Mouse (Mus musculus) MEL (cell line): ENCODE data around the gene Lrrc71. TPM values are rescaled to one million over a fixed set of nuclear protein-coding genes. Genes with fewer than 3 reads are reported as not detected.

Experiments
- DNase-seq: peaks from one replicate; pipeline ENCODE4 v3.0.0; 2011; ENCODE audit warnings: low read depth, low spot score
- H3K27ac ChIP-seq: 2 replicates; pipeline ENCODE4 v1.5.1; 2012; ENCODE audit warnings: low read depth, mild to moderate bottlenecking, control low read depth, low read length, moderate library complexity; ENCODE audit not compliant: control insufficient read depth
- H3K27me3 ChIP-seq, 2 experiments: fragments of 150-350 bp in 1 of 2; sonication (generic) in 1 of 2; 2 replicates each; pipeline ENCODE4 v1.6.1; 2012; ENCODE audit warnings: low read length in 2 of 2, mild to moderate bottlenecking in 2 of 2, improper control_type of control experiment in 1 of 2, moderate library complexity in 1 of 2; ENCODE audit not compliant: insufficient read depth in 2 of 2, control insufficient read depth in 1 of 2
- H3K36me3 ChIP-seq, 2 experiments: 2 replicates each; pipeline ENCODE4 v1.6.1; 2012 to 2014; ENCODE audit warnings: low read length in 2 of 2, improper control_type of control experiment in 1 of 2, inconsistent platforms in 1 of 2, mild to moderate bottlenecking in 1 of 2; ENCODE audit not compliant: insufficient read depth in 2 of 2, control insufficient read depth in 1 of 2
- H3K4me1 ChIP-seq, 2 experiments: fragments of 150-350 bp in 1 of 2; sonication (generic) in 1 of 2; 2 replicates each; pipeline ENCODE4 v1.6.1; 2012; ENCODE audit warnings: low read length in 2 of 2, improper control_type of control experiment in 1 of 2, mild to moderate bottlenecking in 1 of 2; ENCODE audit not compliant: insufficient read depth in 2 of 2, control insufficient read depth in 1 of 2
- H3K4me3 ChIP-seq, 2 experiments: fragments of 150-350 bp in 1 of 2; sonication (generic) in 1 of 2; 2 replicates each; pipeline ENCODE4 v1.5.1; 2012; ENCODE audit warnings: low read depth in 2 of 2, low read length in 2 of 2, mild to moderate bottlenecking in 2 of 2, moderate library complexity in 2 of 2, control low read depth in 1 of 2, improper control_type of control experiment in 1 of 2; ENCODE audit not compliant: control insufficient read depth in 1 of 2, insufficient read depth in 1 of 2
- H3K79me2 ChIP-seq: 2 replicates; pipeline ENCODE4 v1.6.1; 2012; ENCODE audit warnings: mild to moderate bottlenecking, low read length, moderate library complexity; ENCODE audit not compliant: control insufficient read depth, poor library complexity, insufficient read depth
- H3K9ac ChIP-seq: 2 replicates; pipeline ENCODE4 v1.6.1; 2012; ENCODE audit warnings: low read depth, mild to moderate bottlenecking, control low read depth, low read length, moderate library complexity; ENCODE audit not compliant: control insufficient read depth, poor library complexity, severe bottlenecking
- H3K9me3 ChIP-seq: fragments of 150-350 bp; sonication (generic); replicated peaks from 2 replicates; pipeline ENCODE4 v1.6.1; 2012; ENCODE audit warnings: mild to moderate bottlenecking, low read length, improper control_type of control experiment, moderate library complexity; ENCODE audit not compliant: insufficient read depth
- CTCF ChIP-seq, 3 experiments: IDR thresholded peaks in 2 of 3; conservative IDR thresholded peaks in 1 of 3; 2 replicates each; pipeline ENCODE4 v1.5.1; 2011 to 2012; ENCODE audit warnings: low read length in 3 of 3, low read depth in 2 of 3, mild to moderate bottlenecking in 2 of 3, improper control_type of control experiment in 1 of 3, inconsistent platforms in 1 of 3, mixed read lengths in 1 of 3, moderate library complexity in 1 of 3; ENCODE audit not compliant: control insufficient read depth in 1 of 3, insufficient read depth in 1 of 3, poor library complexity in 1 of 3, severe bottlenecking in 1 of 3
- E2F4 ChIP-seq: IDR thresholded peaks from 2 replicates; pipeline ENCODE4 v1.6.1; 2011; ENCODE audit warnings: low read depth, low read length, improper control_type of control experiment, borderline replicate concordance
- ETS1 ChIP-seq: IDR thresholded peaks from 2 replicates; pipeline ENCODE4 v1.6.1; 2012; ENCODE audit warnings: low read depth, mild to moderate bottlenecking, inconsistent platforms, low read length, improper control_type of control experiment, moderate library complexity
- GABPA ChIP-seq: IDR thresholded peaks from 2 replicates; pipeline ENCODE4 v1.6.1; 2012; ENCODE audit warnings: low read depth, mild to moderate bottlenecking, inconsistent platforms, low read length, improper control_type of control experiment, moderate library complexity
- GATA1 ChIP-seq: IDR thresholded peaks from 2 replicates; pipeline ENCODE4 v1.6.1; 2011; ENCODE audit warnings: low read depth, low read length, improper control_type of control experiment
- MAFK ChIP-seq: IDR thresholded peaks from 2 replicates; pipeline ENCODE4 v1.6.1; 2011; ENCODE audit warnings: low read depth, mild to moderate bottlenecking, low read length, improper control_type of control experiment, borderline replicate concordance
- MAX ChIP-seq: IDR thresholded peaks from 2 replicates; pipeline ENCODE4 v1.6.1; 2011; ENCODE audit warnings: low read length, improper control_type of control experiment
- MAZ ChIP-seq: IDR thresholded peaks from 2 replicates; pipeline ENCODE4 v1.6.1; 2012; ENCODE audit warnings: low read depth, mild to moderate bottlenecking, inconsistent platforms, low read length, improper control_type of control experiment
- MXI1 ChIP-seq: IDR thresholded peaks from 2 replicates; pipeline ENCODE4 v1.6.1; 2011; ENCODE audit warnings: mild to moderate bottlenecking, low read depth, low read length, improper control_type of control experiment
- NELFE ChIP-seq: IDR thresholded peaks from 2 replicates; pipeline ENCODE4 v1.6.1; 2011; ENCODE audit warnings: low read depth, low read length, improper control_type of control experiment
- NRF1 ChIP-seq: IDR thresholded peaks from 2 replicates; pipeline ENCODE4 v1.6.1; 2014; ENCODE audit warnings: low read depth, mild to moderate bottlenecking, inconsistent platforms, low read length, improper control_type of control experiment, moderate library complexity; ENCODE audit not compliant: poor library complexity, insufficient read depth, severe bottlenecking
- POLR2AphosphoS2 ChIP-seq: IDR thresholded peaks from 2 replicates; pipeline ENCODE4 v1.6.1; 2011; ENCODE audit warnings: low read length, improper control_type of control experiment
- POLR2AphosphoS5 ChIP-seq: IDR thresholded peaks from 2 replicates; pipeline ENCODE4 v1.6.1; 2012; ENCODE audit warnings: low read depth, borderline replicate concordance, mild to moderate bottlenecking, inconsistent platforms, low read length, moderate library complexity, mixed read lengths
- RAD21 ChIP-seq: IDR thresholded peaks from 2 replicates; pipeline ENCODE4 v1.6.1; 2011; ENCODE audit warnings: mild to moderate bottlenecking, low read depth, low read length, improper control_type of control experiment
- SMC3 ChIP-seq: IDR thresholded peaks from 2 replicates; pipeline ENCODE4 v1.6.1; 2011; ENCODE audit warnings: low read depth, low read length, improper control_type of control experiment
- TBP ChIP-seq: IDR thresholded peaks from 2 replicates; pipeline ENCODE4 v1.8.0; 2011; ENCODE audit warnings: low read depth, low read length, improper control_type of control experiment
- UBTF ChIP-seq: IDR thresholded peaks from 2 replicates; pipeline ENCODE4 v1.6.1; 2012; ENCODE audit warnings: low read depth, mild to moderate bottlenecking, inconsistent platforms, low read length, improper control_type of control experiment, moderate library complexity, borderline replicate concordance; ENCODE audit not compliant: insufficient read depth
- ZC3H11A ChIP-seq: IDR thresholded peaks from 2 replicates; pipeline ENCODE4 v1.6.1; 2012; ENCODE audit warnings: low read depth, mild to moderate bottlenecking, inconsistent platforms, low read length, improper control_type of control experiment
- polyA plus RNA-seq, 2 experiments: library from polyadenylated mRNA; stranded (reverse) in 1 of 2; unstranded in 1 of 2; fragments of >175 nt in 1 of 2; fragments of >200 nt in 1 of 2; gene quantifications; 2 replicates each; pipeline versions ENCODE4 v1.2.1 to v1.2.4; 2012; ENCODE audit warnings: low replicate concordance in 2 of 2, low read depth in 1 of 2; ENCODE audit not compliant: insufficient read length in 2 of 2, insufficient read depth in 1 of 2, missing spikeins in 1 of 2
- total RNA-seq: library from RNA; depleted of rRNA; stranded (reverse); fragments of 300-350 nt; gene quantifications from 2 replicates; pipeline ENCODE4 v1.2.3, GENCODE M21; 2012

Gene Lrrc71
- total and polyA plus RNA-seq, 3 experiments, result 0.04 TPM; not detected in 2

DNA sequence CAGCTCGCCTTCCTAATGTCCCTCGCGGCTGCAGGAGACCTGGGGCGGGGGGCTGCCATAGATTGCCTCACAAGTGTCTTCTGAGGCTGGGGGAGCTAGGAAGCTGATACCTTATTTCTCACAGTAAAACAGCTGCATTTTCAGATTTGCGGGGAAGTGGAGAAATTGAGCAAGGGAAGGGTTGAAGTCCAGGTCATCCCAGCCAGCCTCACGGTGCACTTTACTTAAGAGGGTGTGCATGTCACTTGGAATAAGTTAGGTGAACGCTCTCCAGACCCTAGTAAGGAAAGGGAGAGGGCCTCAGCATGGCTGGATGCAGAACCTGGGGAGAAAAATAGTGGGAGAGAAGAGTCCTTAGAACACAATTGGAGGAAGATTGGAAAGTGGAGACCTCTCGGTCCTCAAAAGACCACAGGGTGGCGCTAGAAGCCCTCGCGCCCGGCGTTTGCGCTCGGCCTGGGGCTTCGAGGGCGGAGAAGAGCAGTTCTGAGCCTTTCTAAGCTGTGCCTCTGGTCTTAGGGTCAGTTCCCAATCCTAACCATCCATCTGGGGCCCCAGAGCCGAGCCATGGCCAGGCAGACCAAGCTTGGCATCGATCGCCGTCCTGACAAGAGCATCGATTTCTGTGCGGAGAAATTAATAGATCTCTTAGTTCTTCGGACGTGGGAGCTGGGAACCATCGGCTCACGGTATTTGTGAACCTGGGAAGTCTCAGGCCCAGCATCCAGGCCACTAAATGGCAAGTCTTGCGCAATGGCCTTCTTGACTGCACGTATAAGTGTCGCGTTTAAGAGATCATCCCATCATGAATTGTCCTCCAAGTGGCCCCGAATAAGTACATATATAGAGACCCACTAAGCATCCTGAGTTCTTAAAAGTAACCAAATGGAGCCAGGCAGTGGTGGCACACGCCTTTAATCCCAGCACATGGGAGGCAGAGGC, 47.2 kb upstream of the Lrrc71 start:
- H3K4me1 ChIP-seq, result peaks cover 0 to 11% of the 10 kb centered on the region in 2 experiments; a peak in 2 of 4 replicates
- H3K36me3 ChIP-seq, result peaks cover 0 to 2% of the 10 kb centered on the region in 2 experiments; a peak in 1 of 4 replicates
- no peaks in the 10 kb centered on the region for H3K9me3 ChIP-seq
- no peaks in the 10 kb centered on the region for H3K79me2 ChIP-seq
- no peak overlapping the region for H3K9ac ChIP-seq
- no peak overlapping the region for H3K27ac ChIP-seq
- DNase-seq, result peak; percentile 53
- no peak overlapping the region for H3K4me3 ChIP-seq
- peaks cover 0 to 5% of the 10 kb centered on the region in 2 experiments; a peak in 3 of 4 replicates for H3K27me3 ChIP-seq
- no peak for TF ChIP-seq TBP
- peak; percentile 68 to 90 (median 90) for TF ChIP-seq CTCF (IDR thresholded peaks at IDR 0.05 in 2 of 3, conservative IDR thresholded peaks at IDR 0.05 in 1 of 3; ENCODE audit: control insufficient read depth in 1 of 3, insufficient read depth in 1 of 3, low read depth in 2 of 3, low read length in 3 of 3, poor library complexity in 1 of 3, severe bottlenecking in 1 of 3)
- peak; percentile 57 for TF ChIP-seq ZC3H11A
- no peak for TF ChIP-seq E2F4
- TF ChIP-seq RAD21, result peak; percentile 84
- peak; percentile 87 for TF ChIP-seq SMC3

DNA sequence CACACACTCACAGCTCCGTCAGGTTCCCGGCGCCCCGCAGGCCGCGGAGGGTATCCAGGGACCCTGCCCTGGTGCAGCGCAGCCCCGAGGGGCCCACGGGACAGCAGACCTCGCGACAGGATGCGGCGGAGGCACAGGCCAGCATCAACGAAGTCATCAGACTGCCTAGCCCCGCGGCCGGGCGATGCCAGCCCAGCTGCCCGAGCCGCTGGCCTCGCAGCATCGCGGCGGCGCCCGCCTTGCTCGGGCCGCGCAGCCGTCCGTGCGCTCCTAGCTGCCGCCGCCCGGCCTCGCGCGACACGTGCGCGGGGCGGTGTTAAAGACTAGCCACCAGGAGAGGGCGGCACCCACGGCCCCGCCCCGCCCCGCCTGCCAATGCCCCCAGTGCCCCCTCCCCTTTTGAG, 46.5 kb upstream of the Lrrc71 start, which contains the start of gene Ntrk1:
Gene Ntrk1, minus strand, starts transcription at position 241 of the 404 bp plus-strand sequence.
- peaks cover 0 to 11% of the 10 kb centered on the region in 2 experiments; a peak in 2 of 4 replicates for H3K4me1 ChIP-seq
- DNase-seq, result no peak
- H3K9ac ChIP-seq, result no peak within 1 kb of the TSS
- H3K79me2 ChIP-seq, result no peaks in the 10 kb centered on the region
- peaks cover 0 to 3% of the 10 kb centered on the region in 2 experiments; a peak in 3 of 4 replicates for H3K27me3 ChIP-seq
- no peak within 1 kb of the TSS for H3K4me3 ChIP-seq
- TF ChIP-seq NRF1 (no peak), GABPA (no peak), NELFE (no peak), MXI1 (no peak), ETS1 (no peak), RAD21 (no peak), GATA1 (no peak), POLR2AphosphoS5 (no peak), MAZ (no peak), MAX (no peak), UBTF (no peak), MAFK (no peak), POLR2AphosphoS2 (no peak)
- peaks cover 0 to 2% of the 10 kb centered on the region in 2 experiments; a peak in 1 of 4 replicates for H3K36me3 ChIP-seq
- H3K9me3 ChIP-seq, result no peaks in the 10 kb centered on the region
- no peak within 1 kb of the TSS for H3K27ac ChIP-seq
